Mouse (Mus musculus) cerebellum, postnatal 25 days (tissue): ENCODE measurements at regions not wholly inside any gene's neighbourhood (a gene's known extent, or its start where the extent isn't known, plus 50 kb on each side); places are given as distances from the start of the nearest gene placed in this dataset.

ENCODE experiments used
- DNase-seq, 2 experiments: peaks; one replicate each; pipeline ENCODE4 v3.0.0; 2021; ENCODE audit warnings: mixed read lengths in 2 of 2

- no peak for DNase-seq
These were observed 166.9 kb downstream of the 3100002H09Rik start for GRCm38 (mm10) chr4:124443613-124444108.

DNA sequence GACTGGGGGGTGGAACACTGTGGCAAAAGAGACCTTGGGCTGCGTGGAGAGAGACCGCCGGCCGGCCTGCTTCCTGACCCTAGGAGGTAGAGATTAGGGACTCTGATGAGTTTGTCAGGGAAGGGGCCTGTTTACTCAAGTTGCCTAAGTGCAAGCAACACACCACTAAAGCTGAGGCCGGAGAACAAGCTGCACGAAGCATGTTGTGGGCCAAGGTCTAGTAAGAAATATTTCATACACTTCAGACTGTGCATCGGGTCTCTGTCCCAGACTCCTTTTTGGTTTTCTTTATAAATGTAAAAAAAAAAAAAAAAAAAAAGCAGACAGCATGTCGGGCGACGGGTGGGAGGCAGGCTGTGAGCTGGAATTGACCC, 167.5 kb downstream of the 3100002H09Rik start:
- no peak for DNase-seq

DNA sequence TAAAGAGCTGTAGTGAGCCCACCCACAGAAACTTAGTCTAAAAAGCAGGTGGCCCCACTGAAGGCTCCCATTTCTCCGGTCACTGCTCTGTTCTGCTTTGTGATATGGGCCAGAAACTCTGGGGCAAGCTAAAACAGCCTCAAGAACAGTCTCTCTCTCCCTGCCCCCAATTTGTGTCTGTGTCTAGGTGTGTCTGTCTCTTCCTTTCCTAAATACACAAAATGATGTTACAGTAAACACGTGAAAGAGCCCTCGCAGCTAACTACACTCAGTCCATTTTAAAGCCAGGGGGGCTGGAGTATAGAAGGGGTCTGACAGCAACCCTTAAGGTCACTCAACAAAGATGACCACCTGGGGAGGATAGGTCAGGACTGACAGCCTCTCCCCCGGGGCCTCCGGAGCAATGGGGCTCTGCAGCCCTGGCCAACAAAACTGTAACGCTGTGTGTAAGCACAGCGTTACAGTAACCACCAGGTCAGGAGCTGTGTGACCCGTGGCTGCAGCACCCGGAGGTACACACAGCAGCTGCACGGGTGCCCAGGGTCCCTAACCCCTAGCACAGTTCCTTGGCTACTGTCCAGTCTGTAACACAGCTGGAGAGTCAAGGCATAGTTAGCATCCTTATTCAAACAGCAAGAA, 168.0 kb downstream of the 3100002H09Rik start:
- no peak for DNase-seq

- DNase-seq, result no peak
These were observed 168.7 kb downstream of the 3100002H09Rik start for GRCm38 (mm10) chr4:124441737-124442487.

- DNase-seq, result no peak
These were observed 175.6 kb downstream of the 3100002H09Rik start for GRCm38 (mm10) chr4:124435040-124435434.

- no peak for DNase-seq
These were observed 176.3 kb downstream of the 3100002H09Rik start for GRCm38 (mm10) chr4:124434059-124435039.

DNA sequence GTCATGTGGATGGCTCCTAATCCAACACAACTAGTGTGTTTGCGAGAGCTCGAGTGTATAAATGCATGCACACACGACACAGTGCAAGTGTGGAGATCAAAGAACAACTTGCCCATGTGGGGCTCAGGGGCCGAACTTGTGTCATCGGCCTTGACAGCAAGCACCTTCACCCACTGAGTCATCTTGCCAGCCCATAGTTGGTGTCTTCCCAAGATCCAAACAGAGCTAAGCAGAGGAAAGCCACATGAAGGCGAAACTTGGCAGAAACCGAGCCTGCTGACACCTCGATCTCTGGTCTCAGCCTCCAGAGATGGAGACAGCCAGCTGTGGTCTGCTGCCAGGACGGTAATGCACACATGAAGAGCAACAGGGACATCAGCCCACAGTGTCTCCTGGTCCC, 177.1 kb downstream of the 3100002H09Rik start:
- no peak for DNase-seq

DNA sequence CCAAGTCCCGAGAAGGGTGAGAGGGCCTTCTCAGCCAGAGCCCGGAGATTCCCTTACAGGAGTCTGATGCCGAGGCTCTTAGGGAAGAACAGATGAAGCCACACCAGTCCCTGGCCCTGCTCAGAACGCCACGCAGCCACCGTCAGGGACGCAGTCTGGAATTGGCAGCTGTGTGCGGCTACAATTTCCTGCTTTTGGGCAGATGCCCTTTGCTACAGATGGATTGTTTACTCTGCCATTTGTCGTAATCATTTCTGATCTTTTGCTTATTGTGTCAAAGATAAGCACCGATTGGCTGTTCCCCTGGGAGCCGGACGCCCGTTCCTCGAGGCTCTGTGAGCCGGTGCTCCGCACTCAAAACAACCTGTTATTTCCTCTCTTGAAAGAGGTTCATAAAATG, 179.4 kb downstream of the 3100002H09Rik start:
- no peak for DNase-seq

GRCm38 (mm10) chr4:124428844-124429243, 181.8 kb downstream of the 3100002H09Rik start:
- no peak for DNase-seq

DNA sequence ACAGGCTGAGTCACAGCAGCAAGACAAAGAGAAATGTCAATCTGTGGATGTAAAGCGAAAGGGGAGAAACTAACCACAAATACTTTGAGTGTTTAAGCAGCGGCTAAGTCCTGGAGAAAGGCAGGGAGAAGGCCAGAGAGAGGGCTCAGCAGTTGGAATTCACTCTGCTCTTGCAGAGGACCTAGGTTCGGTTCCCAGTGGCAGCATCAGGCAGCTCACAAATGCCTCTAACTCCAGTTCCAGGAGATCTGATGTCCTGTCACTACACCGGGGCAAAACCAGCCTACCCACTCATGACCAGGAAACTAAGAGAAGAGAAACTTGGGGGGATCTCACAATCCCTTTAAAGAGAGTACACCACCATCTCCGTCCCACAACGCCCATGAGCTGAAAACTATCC, 188.2 kb downstream of the 3100002H09Rik start:
- no peak for DNase-seq

- DNase-seq, result no peak
These were observed 192.2 kb downstream of the 3100002H09Rik start for GRCm38 (mm10) chr4:124418431-124418830.

- no peak for DNase-seq
These were observed 193.4 kb downstream of the 3100002H09Rik start for GRCm38 (mm10) chr4:124417176-124417575.

- DNase-seq, result no peak
These were observed 194.3 kb downstream of the 3100002H09Rik start for GRCm38 (mm10) chr4:124416266-124416665.

- no peak for DNase-seq
These were observed 196.2 kb downstream of the 3100002H09Rik start for GRCm38 (mm10) chr4:124414386-124414785.

DNA sequence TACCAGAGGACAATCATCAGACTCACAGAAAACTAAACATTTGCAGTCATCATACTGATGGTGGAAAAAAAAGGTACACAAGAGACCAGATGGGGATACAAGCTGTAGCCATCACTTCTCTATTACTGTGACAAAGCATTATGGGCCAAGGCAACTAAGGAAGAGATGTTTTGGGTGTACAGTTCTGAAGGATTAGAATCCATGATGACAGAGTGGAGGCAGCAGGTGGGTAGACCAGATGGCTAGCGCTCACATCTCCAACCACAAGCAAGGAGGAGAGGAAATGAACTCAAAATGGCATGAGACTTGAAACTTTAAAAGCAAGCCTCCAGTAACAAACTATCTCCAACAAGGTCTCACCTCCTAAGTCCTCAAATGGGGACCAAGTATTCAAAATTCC, 201.3 kb downstream of the 3100002H09Rik start:
- no peak for DNase-seq

DNA sequence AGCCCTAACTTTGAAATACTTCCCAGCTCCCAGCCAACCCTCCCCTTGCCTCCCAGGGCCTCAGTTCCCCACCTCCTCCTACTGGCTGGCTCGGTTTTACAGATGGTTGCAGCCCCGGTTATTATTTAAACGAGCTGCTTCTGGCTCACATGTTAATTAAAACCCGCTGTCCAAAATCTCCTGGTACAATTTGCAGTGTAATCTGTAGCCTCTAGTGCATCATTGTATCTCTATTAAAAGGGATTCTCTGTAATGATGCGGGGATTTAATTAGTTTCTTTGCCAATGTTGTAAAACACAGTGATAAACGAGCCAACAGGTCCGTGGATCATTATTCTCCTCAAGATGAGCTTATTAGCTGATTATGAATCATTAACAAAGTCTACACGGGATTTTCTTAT, 208.5 kb downstream of the 3100002H09Rik start:
- DNase-seq, result no peak

DNA sequence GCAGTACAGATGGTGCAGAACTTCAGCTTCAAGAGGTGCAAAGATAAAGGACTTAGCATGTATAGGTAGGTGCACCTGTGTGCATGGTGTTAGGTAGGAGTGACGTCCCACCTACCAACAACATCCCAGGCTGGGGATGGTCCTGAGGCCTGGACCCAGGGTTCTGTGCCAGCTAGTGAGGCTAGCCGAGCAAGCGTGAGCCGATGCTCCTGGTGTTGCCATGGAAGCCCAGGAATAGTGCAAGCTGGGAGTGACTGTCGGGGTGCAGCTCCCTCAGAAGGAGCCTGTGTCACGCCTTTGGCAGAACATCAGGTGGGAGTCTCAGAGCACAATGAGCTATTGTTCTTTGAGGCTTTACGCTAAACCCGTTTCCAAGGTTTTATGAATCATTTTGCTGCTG, 209.9 kb downstream of the 3100002H09Rik start:
- DNase-seq, result no peak

DNA sequence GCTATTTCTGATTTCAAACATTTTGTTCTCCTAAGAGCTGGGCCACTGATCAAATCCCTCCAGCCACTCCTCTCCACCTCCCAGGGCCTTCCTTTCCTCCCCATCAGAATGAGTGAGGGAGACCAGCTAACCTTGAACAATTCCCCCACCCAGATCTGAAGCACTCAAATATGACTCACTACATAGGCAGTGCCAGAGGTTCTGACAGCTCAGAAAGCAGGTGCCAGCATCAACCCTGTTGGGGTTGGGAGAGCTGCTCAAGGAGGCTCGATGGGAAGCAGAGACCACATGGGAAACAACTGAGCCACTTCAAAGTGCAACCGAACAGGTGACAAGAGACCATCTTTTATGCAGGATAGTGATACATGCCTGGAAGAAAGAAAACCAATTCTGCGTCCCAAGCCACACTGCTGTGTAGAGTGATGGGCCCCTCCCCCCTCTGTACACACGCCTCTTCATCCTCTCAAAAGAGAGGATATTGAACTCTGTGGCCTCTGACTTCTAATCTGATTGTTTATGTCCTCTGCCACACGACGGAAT, 210.4 kb downstream of the 3100002H09Rik start:
- no peak for DNase-seq

DNA sequence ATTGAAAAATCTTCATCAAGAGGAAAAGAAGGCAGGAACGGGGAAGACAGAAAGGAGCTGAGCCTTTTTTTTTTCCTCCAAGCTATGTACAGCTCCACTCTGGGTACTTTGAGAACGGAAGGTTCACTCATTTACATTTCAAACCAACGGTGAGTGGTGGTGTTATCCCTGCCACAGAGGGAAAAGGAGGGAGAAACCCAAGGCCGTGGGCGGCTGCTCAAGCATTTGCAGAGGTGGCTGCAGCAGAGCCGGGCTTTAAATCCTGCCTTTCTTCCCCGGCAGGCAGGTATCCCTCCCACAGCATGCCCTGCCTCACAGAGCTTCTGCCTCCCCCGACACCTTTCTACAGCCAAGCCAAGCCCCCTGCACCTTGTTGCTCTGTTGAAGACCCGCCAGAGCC, 212.2 kb downstream of the 3100002H09Rik start:
- DNase-seq, result no peak

- no peak for DNase-seq
These were observed 213.9 kb downstream of the 3100002H09Rik start for GRCm38 (mm10) chr4:124396566-124397283.

DNA sequence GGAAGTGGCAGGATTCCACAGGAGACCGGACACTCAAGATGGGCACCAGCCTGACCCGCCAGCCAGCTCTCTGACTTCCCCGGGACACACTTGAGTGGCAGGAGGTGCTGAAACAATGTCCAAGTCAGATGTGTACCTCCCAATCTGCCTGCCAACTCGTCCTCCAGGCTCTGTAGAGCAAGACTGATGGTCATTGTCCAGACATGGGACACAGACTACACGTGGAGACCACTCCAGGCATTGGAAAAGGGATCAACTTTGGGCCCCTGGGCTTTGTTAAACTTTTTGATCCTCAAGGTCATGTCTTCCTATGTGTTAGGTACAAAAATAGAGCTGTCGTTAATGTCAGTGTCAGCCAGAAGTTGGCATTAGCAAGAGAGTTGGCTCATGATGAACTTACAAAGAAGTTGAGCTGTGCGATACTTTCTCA, 214.6 kb downstream of the 3100002H09Rik start:
- no peak for DNase-seq
